Mouse (Mus musculus) forebrain, embryonic 16.5 days (tissue): Measurements from ENCODE around the gene Chrna9. TPM values are rescaled to one million over a fixed set of nuclear protein-coding genes. Genes with fewer than 3 reads are reported as not detected.
A peak's percentile ranks its signal among the peaks of the same experiment; 100 is the strongest.

Experiments used
- ATAC-seq: fragments of 200-750 bp; cut with Nextera tagmentation; 2 replicates; pipeline ENCODE4 v1.8.0; 2017; ENCODE audit warnings: mild to moderate bottlenecking, moderate library complexity
- H3K27ac ChIP-seq: fragments of 300-500 bp; sonication (generic); 2 replicates; pipeline ENCODE4 v1.5.1; 2014; ENCODE audit warnings: low read length, control low read depth
- H3K27me3 ChIP-seq: fragments of 300-500 bp; sonication (generic); replicated peaks from 2 replicates; pipeline ENCODE4 v1.6.1; 2014; ENCODE audit warnings: low read length; ENCODE audit not compliant: control insufficient read depth, insufficient read depth
- H3K36me3 ChIP-seq: fragments of 300-500 bp; sonication (generic); 2 replicates; pipeline ENCODE4 v1.6.1; 2014; ENCODE audit not compliant: control insufficient read depth, insufficient read depth
- H3K4me1 ChIP-seq: fragments of 300-500 bp; sonication (generic); replicated peaks from 2 replicates; pipeline ENCODE4 v1.6.1; 2014; ENCODE audit warnings: low read length; ENCODE audit not compliant: control insufficient read depth, insufficient read depth
- H3K4me2 ChIP-seq: fragments of 300-500 bp; sonication (generic); 2 replicates; pipeline ENCODE4 v1.6.1; 2014; ENCODE audit warnings: mild to moderate bottlenecking, low read length, control low read depth
- H3K4me3 ChIP-seq: fragments of 300-500 bp; sonication (generic); replicated peaks from 2 replicates; pipeline ENCODE4 v1.5.1; 2014; ENCODE audit warnings: mild to moderate bottlenecking, low read length, control low read depth
- H3K9ac ChIP-seq: fragments of 300-500 bp; sonication (generic); replicated peaks from 2 replicates; pipeline ENCODE4 v1.6.1; 2014; ENCODE audit warnings: low read depth, low read length, control low read depth
- H3K9me3 ChIP-seq: fragments of 300-500 bp; sonication (generic); 2 replicates; pipeline ENCODE4 v1.6.1; 2016; ENCODE audit warnings: low read length; ENCODE audit not compliant: control insufficient read depth
- WGBS: fragments of 180-500 bp; shearing (Covaris S2); extraction: QIAGEN DNeasy Blood & Tissue Kit; methylation state at CpG from one replicate; pipeline ENCODE4 v1.1.7; 2014; 5-methylcytosine and 5-hydroxymethylcytosine counted together
- polyA plus RNA-seq: library from polyadenylated mRNA; unstranded; fragments of >200 nt; fragmentation: Nextera tagmentation; extraction: Ambion mirVana; gene quantifications from 2 replicates; pipeline ENCODE4 v1.2.1, GENCODE M21; 2015

The Chrna9 gene
- polyA plus RNA-seq, 1 experiment from 2014 or later = not detected

- 32% methylated on average over 18 of the region's 18 CpGs for WGBS
- Histone ChIP-seq H3K9ac (peak overlapping the region; percentile 40), H3K4me1 (peaks cover 21% of the 10 kb centered on the region), H3K9me3 (no peaks in the 10 kb centered on the region), H3K27ac (peak overlapping the region; percentile 73), H3K4me3 (peak overlapping the region; percentile 0; the same call in 1 of the 2 replicates), H3K27me3 (no peaks in the 10 kb centered on the region), H3K4me2 (peak overlapping the region; percentile 44), H3K36me3 (no peaks in the 10 kb centered on the region)
- peak; percentile 67 for ATAC-seq
These were observed 16.2 kb downstream of the Chrna9 start for GRCm38 (mm10) chr5:65950679-65951512.

- H3K36me3 ChIP-seq = no peaks in the 10 kb centered on the region
- WGBS = 74% methylated on average over 4 of the region's 4 CpGs
- no peak overlapping the region for H3K9ac ChIP-seq
- no peak overlapping the region for H3K4me3 ChIP-seq
- H3K9me3 ChIP-seq = no peaks in the 10 kb centered on the region
- no peaks in the 10 kb centered on the region for H3K27me3 ChIP-seq
- peaks cover 22% of the 10 kb centered on the region for H3K4me1 ChIP-seq
- H3K4me2 ChIP-seq = no peak overlapping the region
- peak overlapping the region; percentile 73 for H3K27ac ChIP-seq
- ATAC-seq = no peak
These were observed 16.8 kb downstream of the Chrna9 start for GRCm38 (mm10) chr5:65951513-65951909.

GRCm38 (mm10) chr5:65954130-65955080, 19.7 kb downstream of the Chrna9 start:
- 92% methylated on average over 16 of the region's 16 CpGs for WGBS

GRCm38 (mm10) chr5:65955343-65956143, 20.8 kb downstream of the Chrna9 start:
- H3K27me3 ChIP-seq = no peaks in the 10 kb centered on the region
- H3K9me3 ChIP-seq = no peaks in the 10 kb centered on the region
- H3K9ac ChIP-seq = no peak overlapping the region
- H3K36me3 ChIP-seq = no peaks in the 10 kb centered on the region
- 37% methylated on average over 23 of the region's 23 CpGs for WGBS
- H3K4me2 ChIP-seq = peak overlapping the region; percentile 53
- peak overlapping the region; percentile 54 for H3K27ac ChIP-seq
- peak; percentile 51 for ATAC-seq
- H3K4me1 ChIP-seq = peaks cover 14% of the 10 kb centered on the region
- peak overlapping the region; percentile 36 for H3K4me3 ChIP-seq

More at GRCm38 (mm10) chr5:65954130-65955080, 19.7 kb downstream of the Chrna9 start:
- Histone ChIP-seq H3K36me3 (no peaks in the 10 kb centered on the region), H3K4me2 (no peak overlapping the region), H3K27ac (peak overlapping the region; percentile 68), H3K9ac (no peak overlapping the region), H3K27me3 (no peaks in the 10 kb centered on the region), H3K9me3 (no peaks in the 10 kb centered on the region), H3K4me1 (peaks cover 22% of the 10 kb centered on the region), H3K4me3 (no peak overlapping the region)
- no peak for ATAC-seq

- Histone ChIP-seq H3K9me3 (no peaks in the 10 kb centered on the region), H3K4me3 (peak overlapping the region; percentile 36), H3K36me3 (no peaks in the 10 kb centered on the region), H3K27me3 (no peaks in the 10 kb centered on the region), H3K4me1 (peaks cover 11% of the 10 kb centered on the region), H3K27ac (no peak overlapping the region), H3K4me2 (peak overlapping the region; percentile 53), H3K9ac (no peak overlapping the region)
- WGBS = 80% methylated on average over 9 of the region's 9 CpGs
- no peak for ATAC-seq
These were observed 21.7 kb downstream of the Chrna9 start for GRCm38 (mm10) chr5:65956144-65957008.

GRCm38 (mm10) chr5:65958597-65958996, 23.9 kb downstream of the Chrna9 start:
- H3K36me3 ChIP-seq = no peaks in the 10 kb centered on the region
- ATAC-seq = no peak
- H3K4me2 ChIP-seq = no peak overlapping the region
- no peak overlapping the region for H3K4me3 ChIP-seq
- no peak overlapping the region for H3K9ac ChIP-seq
- no peak overlapping the region for H3K27ac ChIP-seq
- H3K4me1 ChIP-seq = peaks cover 11% of the 10 kb centered on the region
- WGBS = 6% methylated on average over 4 of the region's 4 CpGs
- no peaks in the 10 kb centered on the region for H3K27me3 ChIP-seq
- no peaks in the 10 kb centered on the region for H3K9me3 ChIP-seq

GRCm38 (mm10) chr5:65959893-65960596, 25.3 kb downstream of the Chrna9 start:
- 86% methylated on average over 5 of the region's 5 CpGs for WGBS
- ATAC-seq = no peak
- Histone ChIP-seq H3K36me3 (no peaks in the 10 kb centered on the region), H3K9me3 (no peaks in the 10 kb centered on the region), H3K27me3 (no peaks in the 10 kb centered on the region), H3K4me2 (no peak overlapping the region), H3K27ac (no peak overlapping the region), H3K9ac (no peak overlapping the region), H3K4me3 (no peak overlapping the region), H3K4me1 (peaks cover 7% of the 10 kb centered on the region)

GRCm38 (mm10) chr5:65960597-65960950, 25.9 kb downstream of the Chrna9 start:
- Histone ChIP-seq H3K27me3 (no peaks in the 10 kb centered on the region), H3K4me2 (no peak overlapping the region), H3K9me3 (no peaks in the 10 kb centered on the region), H3K4me1 (peaks cover 4% of the 10 kb centered on the region), H3K4me3 (no peak overlapping the region), H3K27ac (no peak overlapping the region), H3K36me3 (no peaks in the 10 kb centered on the region), H3K9ac (no peak overlapping the region)
- WGBS = 93% methylated on average over 11 of the region's 11 CpGs
- no peak for ATAC-seq
